In the genomic region with DNA sequence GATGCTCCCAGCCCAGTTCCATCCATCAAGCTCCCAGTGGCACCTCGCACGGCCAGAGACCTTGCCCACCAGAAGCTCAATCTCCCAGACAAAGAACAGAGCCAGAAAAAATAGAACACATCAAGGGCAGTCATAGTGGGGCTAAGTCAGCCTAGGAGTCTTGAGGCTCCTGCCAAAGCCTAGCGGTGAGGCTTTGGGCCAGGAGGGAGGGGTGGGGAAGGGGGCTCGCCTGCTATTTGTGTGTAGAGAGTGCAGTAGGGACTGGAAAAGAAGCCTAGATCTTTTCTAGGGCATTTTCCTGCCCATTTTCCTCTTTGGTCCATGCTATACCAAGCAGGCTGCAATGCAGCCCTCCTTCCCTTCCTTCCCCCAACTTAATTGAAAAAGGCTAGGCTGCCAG, we compare ENCODE assay signal across 9 mouse cellular contexts.
DNase-seq lines count a peak whose midpoint lies in the region; ATAC-seq and TF ChIP-seq lines count a peak whose summit lies in the region.
"Had no signal": no experiment of that assay in that cellular context is flagged by ENCODE, and none has a peak within 500 bp of the region (broad histone marks: within the 10 kb centered on the region; RNA-seq: fewer than 3 reads in every experiment).

No protein-coding gene starts in this region.

- peak overlapping the region; percentile 49 for H3K4me2 ChIP-seq in heart, embryonic 11.5 days
- peak overlapping the region; percentile 44 for H3K4me2 ChIP-seq in forebrain, postnatal 0 days (ENCODE audit: low read depth)
- H3K4me2 ChIP-seq in limb, embryonic 15.5 days: peak overlapping the region; percentile 33

- no peak overlapping the region for H3K27ac ChIP-seq in heart, embryonic 11.5 days (ENCODE audit: low read depth, low read length)
- peak overlapping the region; percentile 37; the same call in 1 of the 2 replicates for H3K27ac ChIP-seq in forebrain, postnatal 0 days (ENCODE audit: low read depth, low read length)
- H3K27ac ChIP-seq in limb, embryonic 15.5 days: peak overlapping the region; percentile 51

- WGBS in heart, embryonic 11.5 days (ENCODE audit: insufficient replicate concordance): 17% methylated on average over 4 of the region's 4 CpGs
- WGBS in forebrain, postnatal 0 days: 31% methylated on average over 4 of the region's 4 CpGs
- 15% methylated on average over 4 of the region's 4 CpGs for WGBS in limb, embryonic 15.5 days

- H3K9ac ChIP-seq in heart, embryonic 11.5 days (ENCODE audit: low read depth, low read length): peak overlapping the region; percentile 24; the same call in 1 of the 2 replicates
- H3K9ac ChIP-seq in forebrain, postnatal 0 days: peak overlapping the region; percentile 19; the same call in 1 of the 2 replicates
- H3K9ac ChIP-seq in limb, embryonic 15.5 days: no peak overlapping the region

- no peak for TF ChIP-seq CTCF in E14TG2a.4 (conservative IDR thresholded peaks at IDR 0.05; ENCODE audit: low read length)
- no peak for TF ChIP-seq CTCF in forebrain, postnatal 0 days (IDR thresholded peaks at IDR 0.05; ENCODE audit: low read depth)

- ATAC-seq in heart, embryonic 11.5 days (replicated peaks; ENCODE audit: insufficient number of reproducible peaks, low FRiP score, low TSS enrichment): no peak
- peak; percentile 27 for ATAC-seq in forebrain, postnatal 0 days
- peak; percentile 66 for ATAC-seq in limb, embryonic 15.5 days (ENCODE audit: insufficient number of reproducible peaks, low FRiP score, low TSS enrichment, low read depth)
- no peak for ATAC-seq in activated CD4-positive, CD25-positive, alpha-beta regulatory T cell, adult 4 months

- no peak overlapping the region; the same call in 1 of the 2 replicates for H3K4me3 ChIP-seq in heart, embryonic 11.5 days (ENCODE audit: low read depth, low read length)
- peak overlapping the region; percentile 54 for H3K4me3 ChIP-seq in E14TG2a.4 (replicated peaks; ENCODE audit: low read length)
- H3K4me3 ChIP-seq in forebrain, postnatal 0 days (ENCODE audit: low read depth, low read length): peak overlapping the region; percentile 25; the same call in 1 of the 2 replicates
- H3K4me3 ChIP-seq in limb, embryonic 15.5 days: peak overlapping the region; percentile 28; the same call in 1 of the 2 replicates

- H3K27me3 ChIP-seq in heart, embryonic 11.5 days (ENCODE audit: control insufficient read depth, insufficient read depth, low read length): no peaks in the 10 kb centered on the region
- peaks cover 6% of the 10 kb centered on the region; the same call in 1 of the 2 replicates for H3K27me3 ChIP-seq in E14TG2a.4 (ENCODE audit: insufficient read depth, low read length)
- H3K27me3 ChIP-seq in forebrain, postnatal 0 days (ENCODE audit: insufficient read depth, low read length): no peaks in the 10 kb centered on the region
- peaks cover 12% of the 10 kb centered on the region; the same call in 1 of the 2 replicates for H3K27me3 ChIP-seq in limb, embryonic 15.5 days

- peaks cover 24% of the 10 kb centered on the region for H3K4me1 ChIP-seq in heart, embryonic 11.5 days (ENCODE audit: control insufficient read depth, insufficient read depth, low read length)
- H3K4me1 ChIP-seq in E14TG2a.4 (replicated peaks; ENCODE audit: low read depth, low read length): peaks cover 23% of the 10 kb centered on the region
- H3K4me1 ChIP-seq in forebrain, postnatal 0 days (ENCODE audit: insufficient read depth): peaks cover 8% of the 10 kb centered on the region; the same call in 1 of the 2 replicates
- H3K4me1 ChIP-seq in limb, embryonic 15.5 days: peaks cover 41% of the 10 kb centered on the region

- H3K9me3 ChIP-seq in heart, embryonic 11.5 days (replicated peaks; ENCODE audit: control insufficient read depth, low read length): no peaks in the 10 kb centered on the region
- no peaks in the 10 kb centered on the region for H3K9me3 ChIP-seq in E14TG2a.4 (ENCODE audit: low read length)
- no peaks in the 10 kb centered on the region for H3K9me3 ChIP-seq in forebrain, postnatal 0 days (ENCODE audit: low read length)
- no peaks in the 10 kb centered on the region for H3K9me3 ChIP-seq in limb, embryonic 15.5 days

- no peaks in the 10 kb centered on the region for H3K36me3 ChIP-seq in heart, embryonic 11.5 days (ENCODE audit: control insufficient read depth, insufficient read depth, low read length)
- no peaks in the 10 kb centered on the region for H3K36me3 ChIP-seq in E14TG2a.4 (ENCODE audit: insufficient read depth, low read length)
- no peaks in the 10 kb centered on the region for H3K36me3 ChIP-seq in forebrain, postnatal 0 days (ENCODE audit: insufficient read depth)
- no peaks in the 10 kb centered on the region for H3K36me3 ChIP-seq in limb, embryonic 15.5 days

- DNase-seq in heart, adult 11 months: no peak
- peak; percentile 47 for DNase-seq in forebrain, postnatal 0 days
- DNase-seq in cerebellum, postnatal 36 days: no peak
- no peak for DNase-seq in thymus, postnatal 25 days
- DNase-seq: spleen, adult 18-20 months had no signal

Comparison
In these comparisons a context has a peak if more than half of its experiments do, and no peak if none do; other contexts are left out.
1. ATAC-seq: peak in forebrain, postnatal 0 days (single experiment) and limb, embryonic 15.5 days (single experiment); none in heart, embryonic 11.5 days (single experiment) and activated CD4-positive, CD25-positive, alpha-beta regulatory T cell, adult 4 months (single experiment).
2. Peak in every context shown above with its lines, with median percentiles within 50 percentile points of each other: H3K4me2 ChIP-seq.